In the genomic region with DNA sequence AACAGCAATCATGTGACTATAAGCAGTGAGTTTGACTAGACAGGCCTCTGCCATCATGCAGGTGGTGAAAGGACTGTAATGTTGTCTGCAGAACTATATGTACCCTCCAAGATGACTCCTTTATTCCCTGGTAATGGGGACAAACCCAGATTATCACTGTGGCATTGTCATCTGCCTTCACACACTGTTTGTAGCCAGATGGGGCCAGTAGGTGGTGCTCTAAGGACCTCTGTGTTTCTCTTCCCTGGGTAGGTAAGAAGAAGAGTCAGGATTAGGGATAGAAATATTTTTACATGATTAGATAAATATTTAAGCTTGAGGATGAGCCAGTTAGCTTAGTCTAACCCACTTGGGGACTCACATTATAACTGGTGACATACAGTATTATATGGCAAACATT, we compare ENCODE assay signal across 10 mouse cellular contexts. TPM values are rescaled to one million over a fixed set of nuclear protein-coding genes. Genes with fewer than 3 reads are reported as not detected.
DNase-seq lines count a peak whose midpoint lies in the region; ATAC-seq and TF ChIP-seq lines count a peak whose summit lies in the region.
"Had no signal": no experiment of that assay in that cellular context is flagged by ENCODE, and none has a peak within 500 bp of the region (broad histone marks: within the 10 kb centered on the region; RNA-seq: fewer than 3 reads in every experiment).

No protein-coding gene starts in this region.

- no peak overlapping the region for H3K27ac ChIP-seq in heart, embryonic 10.5 days
- H3K27ac ChIP-seq: heart, embryonic 13.5 days had no signal

- no peak overlapping the region for H3K4me3 ChIP-seq in heart, embryonic 10.5 days
- H3K4me3 ChIP-seq in E14TG2a.4 (replicated peaks; ENCODE audit: low read length), result no peak overlapping the region
- H3K4me3 ChIP-seq: heart, embryonic 13.5 days; myocyte had no signal

- peak; percentile 74 to 84 for DNase-seq in heart, postnatal 10 days
- no peak for DNase-seq in heart, embryonic 10.5 days (ENCODE audit: low spot score)
- DNase-seq in cerebellum, adult 8-10 months, result peak; percentile 75
- DNase-seq in gastrocnemius, postnatal 10 days, result peak; percentile 63
- peak; percentile 36 for DNase-seq in layer of hippocampus, adult 9-11 months
- DNase-seq in skeletal muscle tissue, adult 2 months (ENCODE audit: low read depth, low spot score), result peak; percentile 31

- ATAC-seq in megakaryocyte progenitor cell, adult 5-6 weeks (replicated peaks; ENCODE audit: poor library complexity), result peak; percentile 61; the same call in 1 of the 2 replicates

- intact Hi-C loops in heart, postnatal 10 days (cut with DNase I), result loop anchor here (1.0 to 5.0 kb wide), 3 partner anchors 234 to 334 kb away; no protein-coding TSS in a partner anchor

- peak; percentile 44 for TF ChIP-seq CTCF in E14TG2a.4 (conservative IDR thresholded peaks at IDR 0.05; ENCODE audit: low read length)

- H3K27me3 ChIP-seq in heart, embryonic 10.5 days (ENCODE audit: insufficient read depth, poor library complexity, severe bottlenecking), result no peaks in the 10 kb centered on the region
- no peaks in the 10 kb centered on the region for H3K27me3 ChIP-seq in E14TG2a.4 (ENCODE audit: insufficient read depth, low read length)
- H3K27me3 ChIP-seq: heart, embryonic 13.5 days had no signal

- H3K36me3 ChIP-seq in heart, embryonic 10.5 days, result peaks cover 89% of the 10 kb centered on the region
- peaks cover 97% of the 10 kb centered on the region for H3K36me3 ChIP-seq in E14TG2a.4 (ENCODE audit: insufficient read depth, low read length)

- peaks cover 11% of the 10 kb centered on the region for H3K4me1 ChIP-seq in heart, embryonic 10.5 days
- peaks cover 26% of the 10 kb centered on the region for H3K4me1 ChIP-seq in E14TG2a.4 (replicated peaks; ENCODE audit: low read depth, low read length)

- H3K9me3 ChIP-seq in heart, embryonic 10.5 days, result no peaks in the 10 kb centered on the region
- H3K9me3 ChIP-seq in E14TG2a.4 (ENCODE audit: low read length), result no peaks in the 10 kb centered on the region
- H3K9me3 ChIP-seq: heart, embryonic 13.5 days had no signal

RNA-seq across cellular contexts. Expression of a gene that starts 19.1 kb away (rescaled TPM):
- total RNA-seq in heart, postnatal 10 days (2021), result 10 to 100 TPM; 36.7 to 42.3 TPM
- 37.8 and 40.0 TPM in 2 replicates for polyA plus RNA-seq in heart, embryonic 10.5 days (2016; fragmentation: Nextera tagmentation; extraction: Ambion mirVana)
- total RNA-seq in gastrocnemius, postnatal 10 days (2021), result 10 to 100 TPM; 32.8 to 35.7 TPM
- 35.4 and 39.2 TPM in 2 replicates for total RNA-seq in megakaryocyte progenitor cell, adult 5-6 weeks (2015)
- total RNA-seq in megakaryocyte progenitor cell, adult 5-6 weeks (2017), result 75.9 and 99.9 TPM in 2 replicates

RNA-seq across cellular contexts. Expression of a gene that starts 19.4 kb away (rescaled TPM):
- 100 to 1,000 TPM; 112 to 114 TPM for total RNA-seq in heart, postnatal 10 days (2021)
- 140 and 141 TPM in 2 replicates for polyA plus RNA-seq in heart, embryonic 10.5 days (2016; fragmentation: Nextera tagmentation; extraction: Ambion mirVana)
- 10 to 100 TPM; 71.1 to 76.2 TPM for total RNA-seq in gastrocnemius, postnatal 10 days (2021)
- 139 and 162 TPM in 2 replicates for total RNA-seq in megakaryocyte progenitor cell, adult 5-6 weeks (2015)
- total RNA-seq in megakaryocyte progenitor cell, adult 5-6 weeks (2017), result 139 and 203 TPM in 2 replicates
